Mouse (Mus musculus) liver, embryonic 14.5 days (tissue): ENCODE results near the gene Kif23. TPM values are rescaled to one million over a fixed set of nuclear protein-coding genes. Genes with fewer than 3 reads are reported as not detected.

Experiments used
- ATAC-seq: fragments of 200-750 bp; cut with Nextera tagmentation; 2 replicates; pipeline ENCODE4 v1.8.0; 2017; ENCODE audit warnings: moderate number of reproducible peaks, mild to moderate bottlenecking, moderate library complexity; ENCODE audit not compliant: insufficient read depth
- DNase-seq, 3 experiments: peaks; one replicate each; pipeline ENCODE4 v3.0.0-alpha.2; 2012 to 2013; ENCODE audit warnings: low read depth in 3 of 3, low spot score in 3 of 3
- H3K27ac ChIP-seq: fragments of 300-500 bp; sonication (generic); 2 replicates; pipeline ENCODE4 v1.5.1; 2014; ENCODE audit warnings: moderate library complexity, mild to moderate bottlenecking, control low read depth, inconsistent platforms
- H3K27me3 ChIP-seq: fragments of 300-500 bp; sonication (generic); 2 replicates; pipeline ENCODE4 v1.6.1; 2014; ENCODE audit warnings: mild to moderate bottlenecking, low read length, moderate library complexity; ENCODE audit not compliant: control insufficient read depth, insufficient read depth
- H3K36me3 ChIP-seq: fragments of 300-500 bp; sonication (generic); replicated peaks from 2 replicates; pipeline ENCODE4 v1.6.1; 2014; ENCODE audit warnings: low read depth; ENCODE audit not compliant: control insufficient read depth, insufficient read depth
- H3K4me1 ChIP-seq, 2 experiments: fragments of 200-500 bp in 1 of 2; fragments of 300-500 bp in 1 of 2; sonication (generic) in 1 of 2; replicated peaks; 2 replicates each; pipeline ENCODE4 v1.6.1; 2012 to 2014; ENCODE audit warnings: antibody characterized with exemption in 1 of 2, inconsistent platforms in 1 of 2, low read length in 1 of 2; ENCODE audit not compliant: control insufficient read depth in 2 of 2, insufficient read depth in 2 of 2
- H3K4me2 ChIP-seq: fragments of 300-500 bp; sonication (generic); 2 replicates; pipeline ENCODE4 v1.6.1; 2014; ENCODE audit warnings: low read depth, mild to moderate bottlenecking, control low read depth, moderate library complexity
- H3K4me3 ChIP-seq, 2 experiments: fragments of 200-500 bp in 1 of 2; fragments of 300-500 bp in 1 of 2; sonication (generic) in 1 of 2; 2 replicates each; pipeline ENCODE4 v1.5.1; 2012 to 2014; ENCODE audit warnings: low read depth in 2 of 2, low read length in 2 of 2, mild to moderate bottlenecking in 2 of 2, control low read depth in 1 of 2, inconsistent platforms in 1 of 2, moderate library complexity in 1 of 2; ENCODE audit not compliant: insufficient read depth in 1 of 2
- H3K9ac ChIP-seq: fragments of 300-500 bp; sonication (generic); replicated peaks from 2 replicates; pipeline ENCODE4 v1.6.1; 2014; ENCODE audit warnings: mild to moderate bottlenecking, control low read depth, moderate library complexity
- H3K9me3 ChIP-seq: fragments of 300-500 bp; sonication (generic); 2 replicates; pipeline ENCODE4 v1.6.1; 2016; ENCODE audit warnings: low read length, mixed read lengths; ENCODE audit not compliant: control insufficient read depth
- CTCF ChIP-seq: IDR thresholded peaks from 2 replicates; pipeline ENCODE4 v1.5.1; 2016; ENCODE audit warnings: antibody characterized with exemption, low read depth, control low read depth
- EP300 ChIP-seq: IDR thresholded peaks from 2 replicates; pipeline ENCODE4 v1.6.1; 2016; ENCODE audit warnings: antibody characterized with exemption, low read depth
- WGBS: fragments of 180-500 bp; shearing (Covaris S2); extraction: QIAGEN DNeasy Blood & Tissue Kit; methylation state at CpG from one replicate; pipeline ENCODE4 v1.1.7; 2014; ENCODE audit not compliant: insufficient replicate concordance; 5-methylcytosine and 5-hydroxymethylcytosine counted together
- polyA plus RNA-seq, 2 experiments: library from polyadenylated mRNA; depleted of rRNA in 1 of 2; stranded (reverse) in 1 of 2; unstranded in 1 of 2; fragments of >200 nt; fragmentation: Nextera tagmentation in 1 of 2; extraction: Ambion mirVana in 1 of 2; gene quantifications; 2 replicates each; pipeline versions ENCODE4 v1.2.1 to v1.2.3; 2012 to 2014

The Kif23 gene
- polyA plus RNA-seq, 2 experiments: 44.3 to 68.8 TPM

- H3K27ac ChIP-seq: no peak overlapping the region
- H3K4me2 ChIP-seq: no peak overlapping the region
- no peak for ATAC-seq
- no peak overlapping the region for H3K9ac ChIP-seq
- no peaks in the 10 kb centered on the region for H3K9me3 ChIP-seq
- TF ChIP-seq CTCF (no peak), EP300 (no peak)
- no peaks in the 10 kb centered on the region; a peak in 1 of 4 replicates for H3K4me1 ChIP-seq
- WGBS: 61% methylated on average over 7 of the region's 7 CpGs
- H3K27me3 ChIP-seq: no peaks in the 10 kb centered on the region
- no peaks in the 10 kb centered on the region for H3K36me3 ChIP-seq
- no peak overlapping the region for H3K4me3 ChIP-seq
- no peak for DNase-seq
Measured at GRCm38 (mm10) chr9:61982940-61983620, 36.5 kb upstream of the Kif23 start.

DNA sequence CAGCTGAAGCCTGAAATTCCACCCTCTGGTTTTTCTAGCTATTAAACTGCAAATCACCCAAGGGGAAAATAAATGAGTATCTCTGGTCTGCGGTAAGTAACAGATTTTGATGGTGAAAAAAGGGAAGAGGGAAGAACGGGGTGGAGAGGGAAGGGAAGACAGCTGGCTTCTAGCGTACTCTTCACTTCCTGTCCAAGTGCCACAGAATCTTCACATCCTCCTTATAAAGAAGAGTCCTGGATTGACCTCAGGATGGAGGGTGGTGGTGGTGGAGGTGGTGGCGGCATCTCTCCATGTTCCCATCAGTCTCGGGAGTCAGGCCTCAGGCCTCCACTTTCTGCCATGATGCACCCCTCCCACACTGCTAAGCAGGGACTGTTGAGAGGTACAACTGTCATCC is 35.3 kb upstream of the Kif23 start:
- no peak overlapping the region for H3K4me3 ChIP-seq
- no peaks in the 10 kb centered on the region; a peak in 2 of 4 replicates for H3K4me1 ChIP-seq
- H3K27me3 ChIP-seq: no peaks in the 10 kb centered on the region
- TF ChIP-seq CTCF (no peak), EP300 (no peak)
- H3K36me3 ChIP-seq: no peaks in the 10 kb centered on the region
- H3K4me2 ChIP-seq: no peak overlapping the region
- DNase-seq (no peak), ATAC-seq (no peak)
- no peak overlapping the region for H3K9ac ChIP-seq
- no peak overlapping the region for H3K27ac ChIP-seq
- H3K9me3 ChIP-seq: no peaks in the 10 kb centered on the region
- whole genome bisulfite sequencing: 46% methylated on average over 5 of the region's 5 CpGs

GRCm38 (mm10) chr9:61979983-61980382 is 33.4 kb upstream of the Kif23 start:
- H3K9ac ChIP-seq: no peak overlapping the region

GRCm38 (mm10) chr9:61977258-61977945 is 30.8 kb upstream of the Kif23 start:
- H3K27ac ChIP-seq: no peak overlapping the region
- ATAC-seq: no peak
- H3K36me3 ChIP-seq: no peaks in the 10 kb centered on the region
- 70% methylated on average over 13 of the region's 13 CpGs for WGBS
- no peak overlapping the region for H3K4me3 ChIP-seq
- no peak for DNase-seq
- H3K27me3 ChIP-seq: no peaks in the 10 kb centered on the region
- no peak overlapping the region for H3K9ac ChIP-seq
- TF ChIP-seq CTCF (no peak), EP300 (no peak)
- no peaks in the 10 kb centered on the region for H3K9me3 ChIP-seq
- no peaks in the 10 kb centered on the region; a peak in 1 of 4 replicates for H3K4me1 ChIP-seq
- H3K4me2 ChIP-seq: no peak overlapping the region

More at GRCm38 (mm10) chr9:61979983-61980382, 33.4 kb upstream of the Kif23 start:
- Histone ChIP-seq H3K4me3 (no peak overlapping the region), H3K9me3 (no peaks in the 10 kb centered on the region), H3K27me3 (no peaks in the 10 kb centered on the region), H3K4me1 (no peaks in the 10 kb centered on the region; a peak in 1 of 4 replicates), H3K36me3 (no peaks in the 10 kb centered on the region), H3K27ac (no peak overlapping the region), H3K4me2 (no peak overlapping the region)
- peak; percentile 47; the same call in 1 of the 2 replicates for TF ChIP-seq CTCF
- no peak for TF ChIP-seq EP300
- no peak for ATAC-seq
- DNase-seq: no peak
- WGBS: 54% methylated on average over 2 of the region's 2 CpGs

DNA sequence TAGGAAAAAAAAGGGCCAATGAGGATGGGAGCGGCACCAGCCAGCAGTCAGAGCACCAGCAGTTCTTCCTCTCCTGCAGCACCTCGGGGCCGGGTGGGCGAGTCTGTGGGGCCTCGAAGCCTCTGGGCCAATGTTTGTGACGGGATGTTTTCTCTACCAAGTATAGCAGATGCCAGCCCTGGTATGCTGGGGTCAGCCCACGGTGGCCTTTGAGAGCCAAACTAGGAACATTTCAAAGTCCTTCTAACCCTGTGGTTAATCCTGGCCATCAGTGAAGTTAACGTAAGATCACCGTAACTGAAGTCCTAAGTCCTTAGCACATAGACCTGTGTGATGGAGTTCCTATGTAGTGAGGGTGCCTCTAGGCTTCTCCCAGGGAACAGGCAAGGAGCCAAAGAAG is 25.5 kb upstream of the Kif23 start:
- WGBS: 61% methylated on average over 9 of the region's 9 CpGs
- H3K4me2 ChIP-seq: no peak overlapping the region

More for the DNA sequence above, 25.5 kb upstream of the Kif23 start:
- DNase-seq: no peak
- no peaks in the 10 kb centered on the region for H3K36me3 ChIP-seq
- H3K27ac ChIP-seq: no peak overlapping the region
- H3K27me3 ChIP-seq: no peaks in the 10 kb centered on the region
- H3K9ac ChIP-seq: no peak overlapping the region
- H3K9me3 ChIP-seq: no peaks in the 10 kb centered on the region
- no peak overlapping the region for H3K4me3 ChIP-seq
- ATAC-seq: no peak
- TF ChIP-seq EP300 (no peak), CTCF (no peak)
- no peaks in the 10 kb centered on the region; a peak in 1 of 4 replicates for H3K4me1 ChIP-seq
